29 mouse cellular contexts compared by ENCODE assay signal in the genomic region with DNA sequence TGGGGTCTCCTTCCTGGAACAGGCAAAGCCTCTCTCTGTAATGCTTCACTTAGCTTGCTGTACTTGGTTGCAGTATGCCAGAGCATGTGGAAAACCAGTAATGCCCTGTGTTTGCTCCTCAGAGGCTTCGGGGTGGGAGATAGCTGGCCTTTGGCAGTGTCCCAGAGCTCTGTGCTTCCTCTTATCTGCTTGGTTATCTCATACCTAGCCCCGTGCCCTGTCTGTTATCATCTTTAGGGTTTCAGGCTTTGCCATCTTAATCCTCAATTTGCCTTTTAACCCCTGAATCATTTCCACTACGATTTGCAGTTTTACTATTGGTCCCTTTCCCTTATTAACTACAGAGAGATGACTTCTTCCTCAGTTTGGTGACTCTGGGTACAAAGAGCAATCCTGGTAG. TPM values are rescaled to one million over a fixed set of nuclear protein-coding genes. Genes with fewer than 3 reads are reported as not detected.
"Had no signal": no experiment of that assay in that cellular context is flagged by ENCODE, and none has a peak within 500 bp of the region (broad histone marks: within the 10 kb centered on the region; RNA-seq: fewer than 3 reads in every experiment).

No protein-coding gene starts in this region.

- H3K4me3 ChIP-seq: limb, embryonic 10.5 days; limb, embryonic 12.5 days; limb, embryonic 13.5 days; limb, embryonic 15.5 days; liver, embryonic 12.5 days; liver, embryonic 13.5 days; liver, embryonic 15.5 days; lung, embryonic 15.5 days; megakaryocyte, embryonic 14.5 days; midbrain, embryonic 10.5 days; midbrain, embryonic 12.5 days; midbrain, embryonic 13.5 days; midbrain, embryonic 15.5 days; myocyte; neural tube, embryonic 12.5 days had no signal

- H3K27me3 ChIP-seq: limb, embryonic 12.5 days; limb, embryonic 13.5 days; limb, embryonic 15.5 days; liver, embryonic 13.5 days; liver, embryonic 15.5 days; lung, embryonic 15.5 days; megakaryocyte, embryonic 14.5 days; midbrain, embryonic 12.5 days; midbrain, embryonic 13.5 days; midbrain, embryonic 15.5 days; neural tube, embryonic 12.5 days had no signal

- H3K36me3 ChIP-seq: limb, embryonic 10.5 days; limb, embryonic 12.5 days; limb, embryonic 13.5 days; limb, embryonic 15.5 days; liver, embryonic 12.5 days; liver, embryonic 13.5 days; liver, embryonic 15.5 days; lung, embryonic 15.5 days; midbrain, embryonic 10.5 days; midbrain, embryonic 12.5 days; midbrain, embryonic 13.5 days; midbrain, embryonic 15.5 days; neural tube, embryonic 12.5 days had no signal

- H3K9me3 ChIP-seq: limb, embryonic 10.5 days; limb, embryonic 15.5 days; liver, embryonic 13.5 days; liver, embryonic 15.5 days; lung, embryonic 15.5 days had no signal

- H3K4me1 ChIP-seq: limb, embryonic 10.5 days; megakaryocyte, embryonic 14.5 days; midbrain, embryonic 10.5 days; midbrain, embryonic 12.5 days; midbrain, embryonic 13.5 days; midbrain, embryonic 15.5 days; neural tube, embryonic 12.5 days had no signal

- DNase-seq: left cerebral cortex, postnatal 4 days; liver; liver, embryonic 13.5 days; liver, postnatal 0 days; lung, adult 18-20 months; lung, adult 2 months; lung, embryonic 14.5 days; lung, postnatal 10 days; lung, postnatal 14 days; lung, postnatal 36 days; lung, postnatal 4 days; midbrain, embryonic 14.5 days had no signal

- H3K9ac ChIP-seq: limb, embryonic 12.5 days; limb, embryonic 13.5 days; limb, embryonic 15.5 days; liver, embryonic 12.5 days; liver, embryonic 13.5 days; liver, embryonic 14.5 days; liver, embryonic 15.5 days; liver, postnatal 0 days; lung, embryonic 14.5 days; lung, embryonic 15.5 days; midbrain, embryonic 12.5 days; midbrain, embryonic 13.5 days; midbrain, embryonic 15.5 days; neural tube, embryonic 12.5 days had no signal

- H3K27ac ChIP-seq: limb, embryonic 10.5 days; limb, embryonic 12.5 days; limb, embryonic 13.5 days; limb, embryonic 15.5 days; liver, embryonic 12.5 days; liver, embryonic 13.5 days; liver, embryonic 14.5 days; liver, embryonic 15.5 days; lung, embryonic 15.5 days; macrophage; midbrain, embryonic 10.5 days; midbrain, embryonic 12.5 days; midbrain, embryonic 13.5 days; midbrain, embryonic 15.5 days; neural tube, embryonic 12.5 days had no signal

RNA-seq across cellular contexts. Expression of gene Il1r1, which starts 6.3 kb away (rescaled TPM):
- total RNA-seq: monocyte, adult 5-6 weeks had no signal
